In the genomic region with DNA sequence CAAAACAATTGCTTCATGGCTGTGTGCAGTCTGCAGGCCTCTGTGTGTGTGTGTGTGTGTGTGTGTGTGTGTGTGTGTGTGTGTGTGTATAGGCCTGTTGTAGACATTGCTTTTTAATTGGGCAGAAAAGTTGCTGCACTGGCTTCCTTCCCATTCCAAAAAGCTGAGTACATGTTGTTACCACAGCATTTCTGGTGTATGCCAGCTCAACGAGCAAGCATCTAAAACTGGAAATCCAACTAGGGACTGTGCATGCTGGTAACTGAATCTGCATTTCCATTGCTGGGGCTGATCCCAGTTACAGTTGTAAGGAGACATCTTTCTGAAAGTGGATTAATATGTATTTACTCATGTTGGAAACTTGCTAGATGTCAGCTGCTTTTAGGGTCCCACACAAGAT, we compare ENCODE assay signal across 21 mouse cellular contexts.
DNase-seq lines count a peak whose midpoint lies in the region; ATAC-seq lines count a peak whose summit lies in the region.
"Had no signal": no experiment of that assay in that cellular context is flagged by ENCODE, and none has a peak within 500 bp of the region (broad histone marks: within the 10 kb centered on the region; RNA-seq: fewer than 3 reads in every experiment).

No protein-coding gene starts in this region.

- WGBS in forebrain, embryonic 15.5 days, result 41% methylated on average over 1 of the region's 1 CpGs
- 67% methylated on average over 1 of the region's 1 CpGs for WGBS in forebrain, embryonic 13.5 days
- WGBS in heart, embryonic 12.5 days, result 55% methylated on average over 1 of the region's 1 CpGs
- 64% methylated on average over 1 of the region's 1 CpGs for WGBS in kidney, embryonic 15.5 days

- peak; percentile 51 for DNase-seq in heart, adult 11 months
- DNase-seq in brain, adult 2 months (ENCODE audit: low read depth, low spot score), result peak; percentile 6
- no peak for DNase-seq in left cerebral cortex, postnatal 36 days (ENCODE audit: low spot score in 2 of 2)
- DNase-seq: adrenal gland, adult 2 months; adrenal gland, postnatal 25 days; cerebellum, adult 11 months; cerebellum, adult 2 months; cerebellum, adult 9-11 months; cerebellum, postnatal 25 days; gastrocnemius, postnatal 25 days; heart, adult 2 months had no signal

- 0 out of 2 replicates have a peak, but pooled peaks have one; percentile 7 for ATAC-seq in forebrain, embryonic 15.5 days (replicated peaks)
- ATAC-seq in forebrain, embryonic 13.5 days, result no peak
- ATAC-seq in heart, embryonic 12.5 days (ENCODE audit: insufficient number of reproducible peaks, low FRiP score), result no peak
- ATAC-seq in kidney, embryonic 15.5 days (replicated peaks; ENCODE audit: low FRiP score), result no peak
- ATAC-seq: intestine, postnatal 0 days had no signal

- H3K9ac ChIP-seq in forebrain, embryonic 15.5 days (replicated peaks), result no peak overlapping the region
- H3K9ac ChIP-seq in forebrain, embryonic 13.5 days, result no peak overlapping the region
- no peak overlapping the region for H3K9ac ChIP-seq in heart, embryonic 12.5 days
- H3K9ac ChIP-seq in kidney, embryonic 15.5 days, result no peak overlapping the region
- H3K9ac ChIP-seq: embryonic facial prominence, embryonic 12.5 days; embryonic facial prominence, embryonic 15.5 days; hindbrain, embryonic 12.5 days; hindbrain, embryonic 15.5 days had no signal

- H3K27ac ChIP-seq in forebrain, embryonic 15.5 days (replicated peaks), result no peak overlapping the region
- H3K27ac ChIP-seq in forebrain, embryonic 13.5 days, result no peak overlapping the region
- H3K27ac ChIP-seq in heart, embryonic 12.5 days (ENCODE audit: poor library complexity, severe bottlenecking), result no peak overlapping the region
- H3K27ac ChIP-seq in kidney, embryonic 15.5 days, result no peak overlapping the region
- H3K27ac ChIP-seq: embryonic facial prominence, embryonic 12.5 days; embryonic facial prominence, embryonic 15.5 days; heart, adult 2 months; heart, embryonic 10.5 days; hindbrain, embryonic 12.5 days; hindbrain, embryonic 15.5 days had no signal

- peaks cover 6% of the 10 kb centered on the region; the same call in 1 of the 2 replicates for H3K9me3 ChIP-seq in forebrain, embryonic 15.5 days
- H3K9me3 ChIP-seq in forebrain, embryonic 13.5 days (replicated peaks), result 0 out of 2 replicates have a peak, but pooled peaks cover 3% of the 10 kb centered on the region
- peaks cover 9% of the 10 kb centered on the region for H3K9me3 ChIP-seq in heart, embryonic 12.5 days (replicated peaks)
- 0 out of 2 replicates have a peak, but pooled peaks cover 2% of the 10 kb centered on the region for H3K9me3 ChIP-seq in kidney, embryonic 15.5 days (replicated peaks)
- H3K9me3 ChIP-seq: embryonic facial prominence, embryonic 12.5 days; embryonic facial prominence, embryonic 15.5 days; heart, embryonic 10.5 days had no signal

- H3K4me2 ChIP-seq in forebrain, embryonic 15.5 days (replicated peaks), result no peak overlapping the region
- H3K4me2 ChIP-seq in forebrain, embryonic 13.5 days, result no peak overlapping the region
- H3K4me2 ChIP-seq in heart, embryonic 12.5 days, result no peak overlapping the region
- no peak overlapping the region for H3K4me2 ChIP-seq in kidney, embryonic 15.5 days
- H3K4me2 ChIP-seq: embryonic facial prominence, embryonic 12.5 days; embryonic facial prominence, embryonic 15.5 days; hindbrain, embryonic 12.5 days; hindbrain, embryonic 15.5 days had no signal

- intact Hi-C loops in left cerebral cortex, postnatal 36 days (cut with DNase I), result no loop called here

- no peak overlapping the region for H3K4me3 ChIP-seq in forebrain, embryonic 15.5 days
- no peak overlapping the region for H3K4me3 ChIP-seq in forebrain, embryonic 13.5 days
- no peak overlapping the region for H3K4me3 ChIP-seq in heart, embryonic 12.5 days
- no peak overlapping the region for H3K4me3 ChIP-seq in kidney, embryonic 15.5 days (replicated peaks)
- H3K4me3 ChIP-seq: embryonic facial prominence, embryonic 12.5 days; embryonic facial prominence, embryonic 15.5 days; heart, adult 2 months; heart, embryonic 10.5 days; hindbrain, embryonic 12.5 days; hindbrain, embryonic 15.5 days had no signal

- no peaks in the 10 kb centered on the region for H3K36me3 ChIP-seq in forebrain, embryonic 15.5 days
- H3K36me3 ChIP-seq in forebrain, embryonic 13.5 days (ENCODE audit: poor library complexity, severe bottlenecking), result no peaks in the 10 kb centered on the region
- no peaks in the 10 kb centered on the region for H3K36me3 ChIP-seq in heart, embryonic 12.5 days
- no peaks in the 10 kb centered on the region for H3K36me3 ChIP-seq in kidney, embryonic 15.5 days
- H3K36me3 ChIP-seq: embryonic facial prominence, embryonic 12.5 days; embryonic facial prominence, embryonic 15.5 days; heart, embryonic 10.5 days; hindbrain, embryonic 12.5 days; hindbrain, embryonic 15.5 days had no signal

- no peaks in the 10 kb centered on the region for H3K27me3 ChIP-seq in forebrain, embryonic 15.5 days
- no peaks in the 10 kb centered on the region for H3K27me3 ChIP-seq in forebrain, embryonic 13.5 days
- H3K27me3 ChIP-seq in heart, embryonic 12.5 days (replicated peaks), result no peaks in the 10 kb centered on the region
- H3K27me3 ChIP-seq in kidney, embryonic 15.5 days, result no peaks in the 10 kb centered on the region
- H3K27me3 ChIP-seq: embryonic facial prominence, embryonic 12.5 days; embryonic facial prominence, embryonic 15.5 days; hindbrain, embryonic 12.5 days; hindbrain, embryonic 15.5 days had no signal

- peaks cover 7% of the 10 kb centered on the region for H3K4me1 ChIP-seq in forebrain, embryonic 15.5 days
- H3K4me1 ChIP-seq in forebrain, embryonic 13.5 days, result peaks cover 7% of the 10 kb centered on the region; the same call in 1 of the 2 replicates
- no peaks in the 10 kb centered on the region for H3K4me1 ChIP-seq in heart, embryonic 12.5 days (replicated peaks)
- no peaks in the 10 kb centered on the region for H3K4me1 ChIP-seq in kidney, embryonic 15.5 days
- H3K4me1 ChIP-seq: embryonic facial prominence, embryonic 12.5 days; embryonic facial prominence, embryonic 15.5 days; heart, embryonic 10.5 days; hindbrain, embryonic 12.5 days; hindbrain, embryonic 15.5 days had no signal

Comparison
In these comparisons a context has a peak if more than half of its experiments do, and no peak if none do; other contexts are left out.
1. DNase-seq: peak in heart, adult 11 months (single experiment) and brain, adult 2 months (single experiment); none in left cerebral cortex, postnatal 36 days (0 of 2).